Mouse (Mus musculus) embryonic facial prominence, embryonic 11.5 days (tissue): ENCODE results near the gene Phf21a. TPM values are rescaled to one million over a fixed set of nuclear protein-coding genes. Genes with fewer than 3 reads are reported as not detected.
"Not testable (repeated sequence)": the region's sequence is repeated elsewhere in the genome, so short reads cannot be mapped to it uniquely, and the experiment has no call there.

Experiments
- ATAC-seq: fragments of 200-750 bp; cut with Nextera tagmentation; replicated peaks from 2 replicates; pipeline ENCODE4 v1.8.0; 2017; ENCODE audit warnings: low read depth; ENCODE audit not compliant: insufficient number of reproducible peaks, low FRiP score, low TSS enrichment
- DNase-seq: peaks from one replicate; pipeline ENCODE4 v3.0.0-alpha.2; 2015; ENCODE audit warnings: low spot score
- H3K27ac ChIP-seq: fragments of 300-500 bp; sonication (generic); replicated peaks from 2 replicates; pipeline ENCODE4 v1.5.1; 2014; ENCODE audit warnings: mild to moderate bottlenecking, low read depth, low read length, control low read depth
- H3K27me3 ChIP-seq: fragments of 300-500 bp; sonication (generic); 2 replicates; pipeline ENCODE4 v1.6.1; 2014; ENCODE audit warnings: mild to moderate bottlenecking, low read length, moderate library complexity, mixed read lengths; ENCODE audit not compliant: control insufficient read depth, insufficient read depth
- H3K36me3 ChIP-seq: fragments of 300-500 bp; sonication (generic); replicated peaks from 2 replicates; pipeline ENCODE4 v1.6.1; 2014; ENCODE audit warnings: low read depth, mild to moderate bottlenecking, low read length, moderate library complexity, mixed read lengths; ENCODE audit not compliant: control insufficient read depth, insufficient read depth
- H3K4me1 ChIP-seq: fragments of 300-500 bp; sonication (generic); 2 replicates; pipeline ENCODE4 v1.6.1; 2014; ENCODE audit warnings: low read length, mixed read lengths; ENCODE audit not compliant: control insufficient read depth, insufficient read depth
- H3K4me2 ChIP-seq: fragments of 300-500 bp; sonication (generic); 2 replicates; pipeline ENCODE4 v1.6.1; 2014; ENCODE audit warnings: low read depth, mild to moderate bottlenecking, control low read depth, low read length, moderate library complexity
- H3K4me3 ChIP-seq: fragments of 300-500 bp; sonication (generic); 2 replicates; pipeline ENCODE4 v1.5.1; 2014; ENCODE audit warnings: low read depth, low read length, control low read depth
- H3K9ac ChIP-seq: fragments of 300-500 bp; sonication (generic); replicated peaks from 2 replicates; pipeline ENCODE4 v1.6.1; 2014; ENCODE audit warnings: mild to moderate bottlenecking, control low read depth, low read length
- H3K9me3 ChIP-seq: fragments of 300-500 bp; sonication (generic); replicated peaks from 2 replicates; pipeline ENCODE4 v1.6.1; 2016; ENCODE audit warnings: mild to moderate bottlenecking, low read length, inconsistent platforms, mixed read lengths; ENCODE audit not compliant: control insufficient read depth
- WGBS: fragments of 180-500 bp; shearing (Covaris S2); extraction: QIAGEN DNeasy Blood & Tissue Kit; methylation state at CpG from one replicate; pipeline ENCODE4 v1.1.7; 2014; 5-methylcytosine and 5-hydroxymethylcytosine counted together
- polyA plus RNA-seq: library from polyadenylated mRNA; unstranded; fragments of >200 nt; fragmentation: Nextera tagmentation; extraction: Ambion mirVana; gene quantifications from 2 replicates; pipeline ENCODE4 v1.2.1, GENCODE M21; 2014

Gene Phf21a
- polyA plus RNA-seq, 1 experiment from 2014 or later = 41.8 TPM

- Histone ChIP-seq H3K4me2 (no peak overlapping the region), H3K4me3 (no peak overlapping the region), H3K9ac (no peak overlapping the region), H3K27ac (no peak overlapping the region), H3K9me3 (no peaks in the 10 kb centered on the region), H3K36me3 (no peaks in the 10 kb centered on the region), H3K27me3 (no peaks in the 10 kb centered on the region), H3K4me1 (no peaks in the 10 kb centered on the region)
- ATAC-seq = no peak
- DNase-seq = no peak
Measured at GRCm38 (mm10) chr2:92139365-92139764, 46.4 kb downstream of the Phf21a start.

- no peaks in the 10 kb centered on the region for H3K36me3 ChIP-seq
- no peaks in the 10 kb centered on the region for H3K9me3 ChIP-seq
- no peak overlapping the region for H3K9ac ChIP-seq
- WGBS = 13% methylated on average over 7 of the region's 7 CpGs
- H3K4me3 ChIP-seq = no peak overlapping the region
- ATAC-seq = no peak
- no peak overlapping the region for H3K4me2 ChIP-seq
- H3K27me3 ChIP-seq = no peaks in the 10 kb centered on the region
- H3K27ac ChIP-seq = no peak overlapping the region
- peak; percentile 17 for DNase-seq
- H3K4me1 ChIP-seq = no peaks in the 10 kb centered on the region
Measured at GRCm38 (mm10) chr2:92140383-92140782, 47.5 kb downstream of the Phf21a start.

- no peaks in the 10 kb centered on the region for H3K9me3 ChIP-seq
- no peak overlapping the region; the same call in 1 of the 2 replicates for H3K4me2 ChIP-seq
- ATAC-seq = no peak
- no peak overlapping the region for H3K4me3 ChIP-seq
- H3K9ac ChIP-seq = no peak overlapping the region
- H3K4me1 ChIP-seq = no peaks in the 10 kb centered on the region
- no peaks in the 10 kb centered on the region for H3K27me3 ChIP-seq
- 24% methylated on average over 11 of the region's 11 CpGs for WGBS
- peak; percentile 51 for DNase-seq
- H3K36me3 ChIP-seq = no peaks in the 10 kb centered on the region
- H3K27ac ChIP-seq = no peak overlapping the region
Measured at GRCm38 (mm10) chr2:92141073-92141472, 48.2 kb downstream of the Phf21a start.

GRCm38 (mm10) chr2:92143932-92144331 is 51.0 kb downstream of the Phf21a start:
- Histone ChIP-seq H3K4me3 (no peak overlapping the region), H3K4me1 (no peaks in the 10 kb centered on the region), H3K9ac (no peak overlapping the region), H3K36me3 (no peaks in the 10 kb centered on the region), H3K27ac (no peak overlapping the region), H3K9me3 (no peaks in the 10 kb centered on the region), H3K27me3 (no peaks in the 10 kb centered on the region), H3K4me2 (no peak overlapping the region)
- WGBS = 35% methylated on average over 5 of the region's 5 CpGs
- no peak for DNase-seq
- no peak for ATAC-seq

- H3K4me2 ChIP-seq, ATAC-seq, H3K36me3 ChIP-seq, H3K4me3 ChIP-seq, H3K27me3 ChIP-seq, H3K9ac ChIP-seq, H3K9me3 ChIP-seq, H3K4me1 ChIP-seq, DNase-seq, H3K27ac ChIP-seq: not testable (repeated sequence)
- 79% methylated on average over 5 of the region's 5 CpGs for WGBS
Measured at GRCm38 (mm10) chr2:92147925-92148750, 55.2 kb downstream of the Phf21a start.

- H3K9me3 ChIP-seq = no peaks in the 10 kb centered on the region
- no peak overlapping the region for H3K27ac ChIP-seq
- 58% methylated on average over 10 of the region's 10 CpGs for WGBS
- ATAC-seq = no peak
- H3K27me3 ChIP-seq = no peaks in the 10 kb centered on the region
- no peaks in the 10 kb centered on the region for H3K4me1 ChIP-seq
- H3K36me3 ChIP-seq = no peaks in the 10 kb centered on the region
- H3K4me3 ChIP-seq = no peak overlapping the region
- H3K4me2 ChIP-seq = no peak overlapping the region
- no peak for DNase-seq
- no peak overlapping the region for H3K9ac ChIP-seq
Measured at GRCm38 (mm10) chr2:92164291-92164690, 71.4 kb downstream of the Phf21a start.

GRCm38 (mm10) chr2:92166950-92167349 is 74.0 kb downstream of the Phf21a start:
- WGBS = 61% methylated on average over 7 of the region's 7 CpGs
- DNase-seq = no peak
- no peaks in the 10 kb centered on the region for H3K36me3 ChIP-seq
- no peak overlapping the region for H3K4me2 ChIP-seq
- no peaks in the 10 kb centered on the region for H3K9me3 ChIP-seq
- H3K9ac ChIP-seq = no peak overlapping the region
- H3K27me3 ChIP-seq = no peaks in the 10 kb centered on the region
- H3K4me1 ChIP-seq = no peaks in the 10 kb centered on the region
- ATAC-seq = no peak
- no peak overlapping the region for H3K4me3 ChIP-seq
- no peak overlapping the region for H3K27ac ChIP-seq

GRCm38 (mm10) chr2:92171046-92171643 is 78.2 kb downstream of the Phf21a start:
- WGBS = 75% methylated on average over 8 of the region's 8 CpGs
- H3K9me3 ChIP-seq = no peaks in the 10 kb centered on the region
- H3K27ac ChIP-seq = no peak overlapping the region
- H3K4me3 ChIP-seq = no peak overlapping the region
- H3K4me2 ChIP-seq = no peak overlapping the region
- ATAC-seq (no peak), DNase-seq (no peak)
- H3K4me1 ChIP-seq = no peaks in the 10 kb centered on the region
- H3K36me3 ChIP-seq = no peaks in the 10 kb centered on the region
- no peaks in the 10 kb centered on the region for H3K27me3 ChIP-seq
- no peak overlapping the region for H3K9ac ChIP-seq
